16 mouse cellular contexts compared by ENCODE assay signal in genomic region chr11:11993807-11994206, GRCm38 (mm10). TPM values are rescaled to one million over a fixed set of nuclear protein-coding genes. Genes with fewer than 3 reads are reported as not detected.
A peak's percentile ranks its signal among the peaks of the same experiment; 100 is the strongest.
DNase-seq lines count a peak whose midpoint lies in the region; ATAC-seq and TF ChIP-seq lines count a peak whose summit lies in the region.
"Had no signal": no experiment of that assay in that cellular context is flagged by ENCODE, and none has a peak within 500 bp of the region (broad histone marks: within the 10 kb centered on the region; RNA-seq: fewer than 3 reads in every experiment).

No protein-coding gene starts in this region.

- peak; percentile 65; the same call in 1 of the 2 replicates for ATAC-seq in heart, embryonic 12.5 days (ENCODE audit: insufficient number of reproducible peaks, low FRiP score)
- ATAC-seq in heart, embryonic 16.5 days (replicated peaks; ENCODE audit: extremely low read depth, insufficient read depth, low FRiP score) = peak; percentile 87
- ATAC-seq in intestine, embryonic 16.5 days = no peak
- ATAC-seq: forebrain, embryonic 13.5 days; intestine, postnatal 0 days had no signal

- peak overlapping the region; percentile 86 for H3K27ac ChIP-seq in heart, adult 2 months
- no peak overlapping the region for H3K27ac ChIP-seq in heart, embryonic 10.5 days
- peak overlapping the region; percentile 77 for H3K27ac ChIP-seq in heart, embryonic 12.5 days (ENCODE audit: poor library complexity, severe bottlenecking)
- H3K27ac ChIP-seq in heart, embryonic 16.5 days (ENCODE audit: low read length) = peak overlapping the region; percentile 88
- H3K27ac ChIP-seq in intestine, embryonic 16.5 days (ENCODE audit: low read length) = no peak overlapping the region
- H3K27ac ChIP-seq: embryonic facial prominence, embryonic 10.5 days; forebrain, embryonic 13.5 days; hindbrain, embryonic 15.5 days had no signal

- no peak for TF ChIP-seq POLR2A in heart, adult 2 months (IDR thresholded peaks at IDR 0.05; ENCODE audit: insufficient read depth, low read depth, low read length)

- no peak overlapping the region for H3K9ac ChIP-seq in heart, adult 2 months (ENCODE audit: low read depth, low read length)
- H3K9ac ChIP-seq in heart, embryonic 12.5 days = no peak overlapping the region
- H3K9ac ChIP-seq in heart, embryonic 16.5 days (ENCODE audit: low read length) = peak overlapping the region; percentile 21; the same call in 1 of the 2 replicates
- H3K9ac ChIP-seq in intestine, embryonic 16.5 days (ENCODE audit: low read depth, low read length) = no peak overlapping the region
- H3K9ac ChIP-seq: forebrain, embryonic 13.5 days; forebrain, postnatal 0 days; hindbrain, embryonic 15.5 days had no signal

- H3K4me1 ChIP-seq in heart, adult 2 months (ENCODE audit: control insufficient read depth, insufficient read depth, low read length) = peaks cover 7% of the 10 kb centered on the region
- H3K4me1 ChIP-seq in heart, embryonic 10.5 days = peaks cover 41% of the 10 kb centered on the region
- H3K4me1 ChIP-seq in heart, embryonic 12.5 days (replicated peaks) = peaks cover 65% of the 10 kb centered on the region
- peaks cover 56% of the 10 kb centered on the region for H3K4me1 ChIP-seq in heart, embryonic 16.5 days (ENCODE audit: control insufficient read depth, insufficient read depth, low read length)
- H3K4me1 ChIP-seq in intestine, embryonic 16.5 days (ENCODE audit: control insufficient read depth, insufficient read depth, low read length) = no peaks in the 10 kb centered on the region
- H3K4me1 ChIP-seq: embryonic facial prominence, embryonic 10.5 days; forebrain, embryonic 13.5 days; hindbrain, embryonic 15.5 days had no signal

- H3K27me3 ChIP-seq in heart, adult 2 months (ENCODE audit: control insufficient read depth, insufficient read depth, low read length) = no peaks in the 10 kb centered on the region
- no peaks in the 10 kb centered on the region for H3K27me3 ChIP-seq in heart, embryonic 10.5 days (ENCODE audit: insufficient read depth, poor library complexity, severe bottlenecking)
- H3K27me3 ChIP-seq in heart, embryonic 12.5 days (replicated peaks) = no peaks in the 10 kb centered on the region
- H3K27me3 ChIP-seq in heart, embryonic 16.5 days (ENCODE audit: control insufficient read depth, insufficient read depth, low read length) = no peaks in the 10 kb centered on the region
- H3K27me3 ChIP-seq in intestine, embryonic 16.5 days (replicated peaks; ENCODE audit: control insufficient read depth, insufficient read depth, low read length) = no peaks in the 10 kb centered on the region
- H3K27me3 ChIP-seq: forebrain, embryonic 13.5 days; hindbrain, embryonic 15.5 days had no signal

- no peak for DNase-seq in heart, adult 2 months
- DNase-seq in heart, embryonic 10.5 days (ENCODE audit: low spot score) = no peak
- DNase-seq in heart, postnatal 14 days = no peak
- DNase-seq: adrenal gland, adult 2 months; adrenal gland, postnatal 25 days; cerebellum, adult 2 months; forebrain, postnatal 0 days; gastrocnemius, postnatal 14 days; kidney, adult 8-10 months had no signal

- no peaks in the 10 kb centered on the region for H3K9me3 ChIP-seq in heart, embryonic 10.5 days
- H3K9me3 ChIP-seq in heart, embryonic 12.5 days (replicated peaks) = 0 out of 2 replicates have a peak, but pooled peaks cover 3% of the 10 kb centered on the region
- no peaks in the 10 kb centered on the region for H3K9me3 ChIP-seq in heart, embryonic 16.5 days (replicated peaks; ENCODE audit: control insufficient read depth, low read length)
- H3K9me3 ChIP-seq in intestine, embryonic 16.5 days (ENCODE audit: control insufficient read depth, low read length) = no peaks in the 10 kb centered on the region
- H3K9me3 ChIP-seq: hindbrain, embryonic 15.5 days had no signal

- H3K36me3 ChIP-seq in heart, adult 2 months (ENCODE audit: control insufficient read depth, insufficient read depth, low read length) = peaks cover 31% of the 10 kb centered on the region
- peaks cover 10% of the 10 kb centered on the region for H3K36me3 ChIP-seq in heart, embryonic 10.5 days
- peaks cover 13% of the 10 kb centered on the region for H3K36me3 ChIP-seq in heart, embryonic 12.5 days
- H3K36me3 ChIP-seq in heart, embryonic 16.5 days (ENCODE audit: control insufficient read depth, insufficient read depth) = no peaks in the 10 kb centered on the region
- no peaks in the 10 kb centered on the region for H3K36me3 ChIP-seq in intestine, embryonic 16.5 days (ENCODE audit: control insufficient read depth, insufficient read depth, low read length)
- H3K36me3 ChIP-seq: hindbrain, embryonic 15.5 days had no signal

- peaks cover 2% of the 10 kb centered on the region for H3K79me2 ChIP-seq in heart, adult 2 months (replicated peaks; ENCODE audit: control insufficient read depth, insufficient read depth, low read length)

- TF ChIP-seq CTCF in heart, adult 2 months (IDR thresholded peaks at IDR 0.05) = no peak

- no peak overlapping the region for H3K4me3 ChIP-seq in heart, adult 2 months
- H3K4me3 ChIP-seq in heart, embryonic 10.5 days = no peak overlapping the region
- no peak overlapping the region for H3K4me3 ChIP-seq in heart, embryonic 12.5 days
- no peak overlapping the region for H3K4me3 ChIP-seq in heart, embryonic 16.5 days (ENCODE audit: low read length)
- H3K4me3 ChIP-seq in intestine, embryonic 16.5 days (ENCODE audit: low read length) = no peak overlapping the region
- H3K4me3 ChIP-seq: embryonic facial prominence, embryonic 10.5 days; forebrain, embryonic 13.5 days; hindbrain, embryonic 15.5 days had no signal

- intact Hi-C loops in heart, adult 2 months (cut with DNase I) = loop anchor here (5.0 kb wide), 1 partner anchor 33 kb away; no protein-coding TSS in a partner anchor
- intact Hi-C loops in heart, postnatal 14 days (cut with DNase I) = no loop called here

- no peak for TF ChIP-seq EP300 in heart, adult 2 months (IDR thresholded peaks at IDR 0.05; ENCODE audit: insufficient read depth, low read depth, low read length)

- peak overlapping the region; percentile 22; the same call in 1 of the 2 replicates for H3K4me2 ChIP-seq in heart, embryonic 12.5 days
- H3K4me2 ChIP-seq in heart, embryonic 16.5 days (ENCODE audit: low read depth, low read length) = peak overlapping the region; percentile 38
- no peak overlapping the region for H3K4me2 ChIP-seq in intestine, embryonic 16.5 days (ENCODE audit: low read depth, low read length)
- H3K4me2 ChIP-seq: forebrain, embryonic 13.5 days; hindbrain, embryonic 15.5 days had no signal

- 26% methylated on average over 5 of the region's 5 CpGs for WGBS in heart, adult 2 months
- 48% methylated on average over 5 of the region's 5 CpGs for WGBS in heart, embryonic 10.5 days
- WGBS in heart, embryonic 12.5 days = 36% methylated on average over 5 of the region's 5 CpGs
- WGBS in heart, embryonic 16.5 days = 24% methylated on average over 5 of the region's 5 CpGs
- 79% methylated on average over 5 of the region's 5 CpGs for WGBS in intestine, embryonic 16.5 days

RNA-seq across cellular contexts. Expression of gene Grb10, which starts 44.7 kb away (rescaled TPM):
- 10 to 100 TPM; 65.1 to 66.2 TPM for total RNA-seq in heart, adult 2 months (2021)
- polyA plus RNA-seq in heart, adult 2 months (2012; rRNA removed) = 36.9 and 63.5 TPM in 2 replicates
- 654 and 797 TPM in 2 replicates for polyA plus RNA-seq in heart, embryonic 10.5 days (2016; fragmentation: Nextera tagmentation; extraction: Ambion mirVana)
- polyA plus RNA-seq in heart, embryonic 12.5 days (2016; fragmentation: Nextera tagmentation; extraction: Ambion mirVana) = 817 and 830 TPM in 2 replicates
- total RNA-seq in heart, postnatal 14 days (2021) = 100 to 1,000 TPM; 138 to 163 TPM
- 496 and 553 TPM in 2 replicates for polyA plus RNA-seq in heart, embryonic 16.5 days (2015; fragmentation: Nextera tagmentation; extraction: Ambion mirVana)
- polyA plus RNA-seq in intestine, embryonic 16.5 days (2015; fragmentation: Nextera tagmentation; extraction: Ambion mirVana) = 237 and 238 TPM in 2 replicates

Comparison
In these comparisons a context has a peak if more than half of its experiments do, and no peak if none do; other contexts are left out.
1. H3K27ac ChIP-seq: peak in heart, adult 2 months (single experiment), heart, embryonic 12.5 days (single experiment) and heart, embryonic 16.5 days (single experiment); none in heart, embryonic 10.5 days (single experiment) and intestine, embryonic 16.5 days (single experiment).